Mouse (Mus musculus) forebrain, embryonic 11.5 days (tissue): Measurements from ENCODE around the gene Fah. TPM values are rescaled to one million over a fixed set of nuclear protein-coding genes. Genes with fewer than 3 reads are reported as not detected.

ENCODE experiments used
- ATAC-seq: fragments of 200-750 bp; cut with Nextera tagmentation; replicated peaks from 2 replicates; pipeline ENCODE4 v1.8.0; 2017; ENCODE audit warnings: moderate TSS enrichment; ENCODE audit not compliant: low FRiP score
- DNase-seq: peaks from one replicate; pipeline ENCODE4 v3.0.0-alpha.2; 2017; ENCODE audit warnings: low spot score
- H3K27ac ChIP-seq: fragments of 300-500 bp; sonication (generic); 2 replicates; pipeline ENCODE4 v1.5.1; 2014; ENCODE audit warnings: low read depth, low read length
- H3K27me3 ChIP-seq: fragments of 300-500 bp; sonication (generic); 2 replicates; pipeline ENCODE4 v1.6.1; 2014; ENCODE audit warnings: mild to moderate bottlenecking, low read length, mixed read lengths; ENCODE audit not compliant: control insufficient read depth, insufficient read depth
- H3K36me3 ChIP-seq: fragments of 300-500 bp; sonication (generic); 2 replicates; pipeline ENCODE4 v1.6.1; 2014; ENCODE audit warnings: mild to moderate bottlenecking, low read length, moderate library complexity, mixed read lengths; ENCODE audit not compliant: control insufficient read depth, insufficient read depth
- H3K4me1 ChIP-seq: fragments of 300-500 bp; sonication (generic); replicated peaks from 2 replicates; pipeline ENCODE4 v1.6.1; 2014; ENCODE audit warnings: low read length, mixed read lengths; ENCODE audit not compliant: control insufficient read depth, insufficient read depth
- H3K4me2 ChIP-seq: fragments of 300-500 bp; sonication (generic); 2 replicates; pipeline ENCODE4 v1.6.1; 2014; ENCODE audit warnings: low read depth, mild to moderate bottlenecking, low read length, moderate library complexity, mixed read lengths; ENCODE audit not compliant: severe bottlenecking
- H3K4me3 ChIP-seq: fragments of 300-500 bp; sonication (generic); 2 replicates; pipeline ENCODE4 v1.5.1; 2014; ENCODE audit warnings: low read depth, low read length
- H3K9ac ChIP-seq: fragments of 300-500 bp; sonication (generic); 2 replicates; pipeline ENCODE4 v1.6.1; 2014; ENCODE audit warnings: low read length
- H3K9me3 ChIP-seq: fragments of 300-500 bp; sonication (generic); 2 replicates; pipeline ENCODE4 v1.6.1; 2016; ENCODE audit warnings: low read length, mixed read lengths; ENCODE audit not compliant: control insufficient read depth
- WGBS: fragments of 180-500 bp; shearing (Covaris S2); extraction: QIAGEN DNeasy Blood & Tissue Kit; methylation state at CpG from one replicate; pipeline ENCODE4 v1.1.7; 2014; 5-methylcytosine and 5-hydroxymethylcytosine counted together
- polyA plus RNA-seq: library from polyadenylated mRNA; unstranded; fragments of >200 nt; fragmentation: Nextera tagmentation; extraction: Ambion mirVana; gene quantifications from 2 replicates; pipeline ENCODE4 v1.2.1, GENCODE M21; 2014

Fah gene
- polyA plus RNA-seq, 1 experiment from 2014 or later: 2.6 TPM

- ATAC-seq (no peak), DNase-seq (no peak)
- no peaks in the 10 kb centered on the region for H3K27me3 ChIP-seq
- no peak overlapping the region for H3K4me2 ChIP-seq
- H3K4me1 ChIP-seq: no peaks in the 10 kb centered on the region
- H3K9me3 ChIP-seq: no peaks in the 10 kb centered on the region
- no peaks in the 10 kb centered on the region for H3K36me3 ChIP-seq
- H3K4me3 ChIP-seq: no peak overlapping the region
- no peak overlapping the region for H3K27ac ChIP-seq
- H3K9ac ChIP-seq: no peak overlapping the region
These were observed 30.4 kb upstream of the Fah start for GRCm38 (mm10) chr7:84636939-84637338.

- H3K36me3 ChIP-seq: no peaks in the 10 kb centered on the region
- no peak overlapping the region for H3K9ac ChIP-seq
These were observed 25.4 kb upstream of the Fah start for GRCm38 (mm10) chr7:84631878-84632277.

GRCm38 (mm10) chr7:84623718-84624117, 17.2 kb upstream of the Fah start:
- ATAC-seq (no peak), DNase-seq (no peak)
- Histone ChIP-seq H3K27me3 (no peaks in the 10 kb centered on the region), H3K4me3 (no peak overlapping the region), H3K4me1 (no peaks in the 10 kb centered on the region), H3K27ac (no peak overlapping the region), H3K9me3 (no peaks in the 10 kb centered on the region), H3K4me2 (no peak overlapping the region), H3K9ac (no peak overlapping the region), H3K36me3 (peaks cover 3% of the 10 kb centered on the region; the same call in 1 of the 2 replicates)
- WGBS: 94% methylated on average over 4 of the region's 4 CpGs

More at GRCm38 (mm10) chr7:84631878-84632277, 25.4 kb upstream of the Fah start:
- 88% methylated on average over 3 of the region's 3 CpGs for WGBS
- no peak for DNase-seq
- H3K27me3 ChIP-seq: no peaks in the 10 kb centered on the region
- H3K4me2 ChIP-seq: no peak overlapping the region
- H3K4me1 ChIP-seq: no peaks in the 10 kb centered on the region
- H3K4me3 ChIP-seq: no peak overlapping the region
- H3K9me3 ChIP-seq: no peaks in the 10 kb centered on the region
- no peak overlapping the region for H3K27ac ChIP-seq
- no peak for ATAC-seq

- no peak for DNase-seq
- Histone ChIP-seq H3K36me3 (peaks cover 3% of the 10 kb centered on the region; the same call in 1 of the 2 replicates), H3K4me2 (no peak overlapping the region), H3K27me3 (no peaks in the 10 kb centered on the region), H3K4me3 (no peak overlapping the region), H3K9me3 (no peaks in the 10 kb centered on the region), H3K4me1 (no peaks in the 10 kb centered on the region), H3K9ac (no peak overlapping the region), H3K27ac (no peak overlapping the region)
- no peak for ATAC-seq
- WGBS: 97% methylated on average over 3 of the region's 3 CpGs
These were observed 14.4 kb upstream of the Fah start for GRCm38 (mm10) chr7:84620956-84621355.

- 91% methylated on average over 2 of the region's 2 CpGs for WGBS
These were observed 12.4 kb upstream of the Fah start for GRCm38 (mm10) chr7:84618951-84619350.

GRCm38 (mm10) chr7:84612445-84612844, 5.9 kb upstream of the Fah start:
- no peak overlapping the region for H3K27ac ChIP-seq
- ATAC-seq: no peak
- H3K27me3 ChIP-seq: no peaks in the 10 kb centered on the region
- no peak overlapping the region for H3K4me2 ChIP-seq
- H3K9me3 ChIP-seq: no peaks in the 10 kb centered on the region
- no peak overlapping the region for H3K4me3 ChIP-seq
- H3K36me3 ChIP-seq: no peaks in the 10 kb centered on the region; the same call in 1 of the 2 replicates
- no peak for DNase-seq
- WGBS: 93% methylated on average over 4 of the region's 4 CpGs
- H3K4me1 ChIP-seq: no peaks in the 10 kb centered on the region
- no peak overlapping the region for H3K9ac ChIP-seq

More at GRCm38 (mm10) chr7:84618951-84619350, 12.4 kb upstream of the Fah start:
- no peak overlapping the region for H3K9ac ChIP-seq
- DNase-seq (no peak), ATAC-seq (no peak)
- H3K4me1 ChIP-seq: no peaks in the 10 kb centered on the region
- peaks cover 3% of the 10 kb centered on the region; the same call in 1 of the 2 replicates for H3K36me3 ChIP-seq
- H3K4me3 ChIP-seq: no peak overlapping the region
- H3K9me3 ChIP-seq: no peaks in the 10 kb centered on the region
- H3K27ac ChIP-seq: no peak overlapping the region
- H3K4me2 ChIP-seq: no peak overlapping the region
- no peaks in the 10 kb centered on the region for H3K27me3 ChIP-seq

- no peaks in the 10 kb centered on the region; the same call in 1 of the 2 replicates for H3K36me3 ChIP-seq
- DNase-seq (no peak), ATAC-seq (no peak)
- H3K9ac ChIP-seq: no peak overlapping the region
- 98% methylated on average over 1 of the region's 1 CpGs for WGBS
- no peak overlapping the region for H3K4me3 ChIP-seq
- H3K4me2 ChIP-seq: no peak overlapping the region
- no peaks in the 10 kb centered on the region; the same call in 1 of the 2 replicates for H3K4me1 ChIP-seq
- no peaks in the 10 kb centered on the region for H3K27me3 ChIP-seq
- no peaks in the 10 kb centered on the region for H3K9me3 ChIP-seq
- H3K27ac ChIP-seq: no peak overlapping the region
These were observed 5.1 kb upstream of the Fah start for GRCm38 (mm10) chr7:84611609-84612008.

GRCm38 (mm10) chr7:84605704-84606292, 724 bp downstream of the Fah start:
- DNase-seq (peak; percentile 66), ATAC-seq (peak; percentile 87)
- WGBS: 1% methylated on average over 36 of the region's 36 CpGs
- Histone ChIP-seq H3K9me3 (no peaks in the 10 kb centered on the region), H3K4me3 (peak overlapping the region; percentile 45), H3K36me3 (no peaks in the 10 kb centered on the region), H3K27me3 (no peaks in the 10 kb centered on the region), H3K4me2 (peak overlapping the region; percentile 91), H3K4me1 (peaks cover 4% of the 10 kb centered on the region; the same call in 1 of the 2 replicates), H3K9ac (peak overlapping the region; percentile 47), H3K27ac (no peak overlapping the region)
